Comparison of ENCODE assay signal across 25 mouse cellular contexts in genomic region chr13:31199384-31199783, GRCm38 (mm10).
"Had no signal": no experiment of that assay in that cellular context is flagged by ENCODE, and none has a peak within 500 bp of the region (broad histone marks: within the 10 kb centered on the region; RNA-seq: fewer than 3 reads in every experiment).

No protein-coding gene starts in this region.

- ATAC-seq: hindbrain, embryonic 16.5 days; inflammation-experienced regulatory T-cells, adult 6 months; intestine, embryonic 15.5 days; liver, embryonic 12.5 days had no signal

- H3K4me1 ChIP-seq: heart, embryonic 12.5 days; hindbrain, embryonic 10.5 days; hindbrain, embryonic 12.5 days; intestine, embryonic 15.5 days; kidney, embryonic 15.5 days; liver, embryonic 12.5 days had no signal

- H3K27ac ChIP-seq: hindbrain, embryonic 10.5 days; hindbrain, embryonic 12.5 days; hindbrain, embryonic 14.5 days; intestine, embryonic 15.5 days; kidney, embryonic 15.5 days; kidney, postnatal 0 days; limb, embryonic 13.5 days; limb, embryonic 15.5 days; liver, embryonic 12.5 days; liver, embryonic 14.5 days had no signal

- DNase-seq: gastrocnemius, postnatal 14 days; gastrocnemius, postnatal 36 days; heart, postnatal 10 days; heart, postnatal 4 days; kidney, adult 11 months; kidney, adult 2 months; kidney, adult 9 months; kidney, postnatal 14 days; kidney, postnatal 36 days; layer of hippocampus, adult 9-11 months; layer of hippocampus, postnatal 36 days; left cerebral cortex, postnatal 4 days had no signal

- H3K36me3 ChIP-seq: heart, embryonic 12.5 days; hindbrain, embryonic 10.5 days; hindbrain, embryonic 12.5 days; intestine, embryonic 15.5 days; kidney, embryonic 15.5 days; limb, embryonic 13.5 days; limb, embryonic 15.5 days; liver, embryonic 12.5 days had no signal

- H3K27me3 ChIP-seq: hindbrain, embryonic 12.5 days; intestine, embryonic 15.5 days; liver, embryonic 12.5 days had no signal

- H3K4me3 ChIP-seq: heart, embryonic 12.5 days; hindbrain, embryonic 10.5 days; hindbrain, embryonic 12.5 days; intestine, embryonic 15.5 days; kidney, embryonic 15.5 days; limb, embryonic 13.5 days; limb, embryonic 15.5 days; liver, embryonic 12.5 days had no signal

- H3K9me3 ChIP-seq: heart, embryonic 12.5 days; hindbrain, embryonic 10.5 days; hindbrain, embryonic 12.5 days; intestine, embryonic 15.5 days; kidney, embryonic 15.5 days; limb, embryonic 13.5 days; limb, embryonic 15.5 days; liver, embryonic 12.5 days had no signal
